8 mouse cellular contexts compared by ENCODE assay signal in the genomic region with DNA sequence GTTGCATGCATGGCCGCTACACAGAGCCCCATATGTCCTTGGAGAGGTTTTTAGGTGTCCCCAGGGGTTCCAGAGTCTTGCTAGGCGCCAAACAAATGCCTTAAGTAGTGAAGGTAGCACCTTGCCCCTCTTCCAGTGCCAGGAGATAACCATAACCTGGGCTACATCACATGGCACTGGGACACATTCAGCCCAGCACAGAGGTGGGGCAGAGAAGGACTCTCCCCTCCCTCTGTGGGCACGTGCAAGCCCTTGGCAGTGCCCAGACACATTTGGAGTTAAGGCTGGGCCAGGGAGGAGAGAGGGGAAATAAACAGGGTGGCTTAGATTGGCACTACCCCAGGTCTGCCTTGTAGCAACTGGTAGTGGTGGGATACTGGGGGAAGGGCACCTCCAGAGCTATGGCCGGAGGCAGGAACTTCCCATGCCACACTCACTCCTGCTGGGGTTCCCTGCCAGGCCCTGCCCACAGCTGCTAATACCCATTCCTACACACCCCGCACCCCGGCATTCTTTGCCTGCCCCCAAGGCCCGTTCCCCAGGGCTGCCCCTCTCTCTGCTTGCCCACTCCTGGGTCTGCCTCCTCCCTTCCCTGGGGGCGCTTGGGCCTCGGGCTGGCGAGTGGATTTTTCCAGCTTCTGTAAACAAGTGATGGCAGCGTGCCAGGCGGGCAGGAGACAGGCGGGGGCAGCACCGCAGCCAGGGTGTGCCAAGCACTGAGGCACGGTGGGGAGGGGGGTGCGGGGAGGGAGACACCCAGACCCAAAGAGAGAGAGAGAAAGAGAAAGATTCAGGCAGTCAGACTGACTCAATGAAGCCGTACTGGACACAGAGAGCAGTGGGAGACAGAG. TPM values are rescaled to one million over a fixed set of nuclear protein-coding genes. Genes with fewer than 3 reads are reported as not detected.
DNase-seq lines count a peak whose midpoint lies in the region; ATAC-seq and TF ChIP-seq lines count a peak whose summit lies in the region.

No protein-coding gene starts in this region.

- H3K27ac ChIP-seq in neural tube, embryonic 11.5 days (ENCODE audit: low read depth, low read length): peak overlapping the region; percentile 77
- H3K27ac ChIP-seq in embryonic facial prominence, embryonic 10.5 days (replicated peaks): peak overlapping the region; percentile 79
- H3K27ac ChIP-seq in limb, embryonic 14.5 days (replicated peaks; ENCODE audit: low read depth, low read length): peak overlapping the region; percentile 65
- peak overlapping the region; percentile 94 for H3K27ac ChIP-seq in midbrain, embryonic 15.5 days

- H3K9ac ChIP-seq in neural tube, embryonic 11.5 days (ENCODE audit: low read length): 0 out of 2 replicates have a peak overlapping the region, but pooled peaks have one; percentile 7
- H3K9ac ChIP-seq in limb, embryonic 14.5 days (ENCODE audit: low read depth, low read length, severe bottlenecking): peak overlapping the region; percentile 34; the same call in 1 of the 2 replicates
- peak overlapping the region; percentile 46 for H3K9ac ChIP-seq in midbrain, embryonic 15.5 days

- H3K36me3 ChIP-seq in neural tube, embryonic 11.5 days (ENCODE audit: control insufficient read depth, insufficient read depth, low read length): no peaks in the 10 kb centered on the region
- peaks cover 13% of the 10 kb centered on the region for H3K36me3 ChIP-seq in embryonic facial prominence, embryonic 10.5 days (replicated peaks)
- peaks cover 23% of the 10 kb centered on the region for H3K36me3 ChIP-seq in limb, embryonic 14.5 days (ENCODE audit: control insufficient read depth, insufficient read depth, low read length)
- peaks cover 11% of the 10 kb centered on the region for H3K36me3 ChIP-seq in midbrain, embryonic 15.5 days (replicated peaks)

- no peaks in the 10 kb centered on the region for H3K9me3 ChIP-seq in neural tube, embryonic 11.5 days (ENCODE audit: control insufficient read depth, low read length)
- H3K9me3 ChIP-seq in embryonic facial prominence, embryonic 10.5 days: no peaks in the 10 kb centered on the region
- no peaks in the 10 kb centered on the region for H3K9me3 ChIP-seq in limb, embryonic 14.5 days (ENCODE audit: control insufficient read depth, low read length)
- no peaks in the 10 kb centered on the region for H3K9me3 ChIP-seq in midbrain, embryonic 15.5 days

- no peak for DNase-seq in neural tube, embryonic 11.5 days (ENCODE audit: low spot score)
- DNase-seq in neural tube, embryonic 10.5 days (ENCODE audit: extremely low spot score, low spot score): no peak
- no peak for DNase-seq in embryonic facial prominence, embryonic 10.5 days (ENCODE audit: low spot score)
- peak; percentile 48 for DNase-seq in heart, adult 8-10 months (ENCODE audit: low spot score)
- DNase-seq in kidney, adult 8-10 months: peak; percentile 74 to 83
- DNase-seq in limb, embryonic 14.5 days (ENCODE audit: low spot score): no peak
- no peak for DNase-seq in thymus, adult 18-20 months

- WGBS in neural tube, embryonic 11.5 days: 47% methylated on average over 17 of the region's 17 CpGs
- WGBS in embryonic facial prominence, embryonic 10.5 days: 39% methylated on average over 17 of the region's 17 CpGs
- WGBS in limb, embryonic 14.5 days: 35% methylated on average over 17 of the region's 17 CpGs
- WGBS in midbrain, embryonic 15.5 days: 15% methylated on average over 17 of the region's 17 CpGs

- peak; percentile 29; the same call in 1 of the 2 replicates for ATAC-seq in neural tube, embryonic 11.5 days (ENCODE audit: insufficient read depth, low FRiP score, low TSS enrichment)
- no peak for ATAC-seq in limb, embryonic 14.5 days (ENCODE audit: low FRiP score, low read depth)
- ATAC-seq in midbrain, embryonic 15.5 days (replicated peaks): peak; percentile 44

- H3K4me2 ChIP-seq in neural tube, embryonic 11.5 days (ENCODE audit: low read depth): no peak overlapping the region
- H3K4me2 ChIP-seq in limb, embryonic 14.5 days (replicated peaks; ENCODE audit: low read depth, low read length, severe bottlenecking): peak overlapping the region; percentile 43
- peak overlapping the region; percentile 67 for H3K4me2 ChIP-seq in midbrain, embryonic 15.5 days

- no peak overlapping the region for H3K4me3 ChIP-seq in neural tube, embryonic 11.5 days (ENCODE audit: low read depth, low read length)
- H3K4me3 ChIP-seq in embryonic facial prominence, embryonic 10.5 days: peak overlapping the region; percentile 21; the same call in 1 of the 2 replicates
- peak overlapping the region; percentile 11; the same call in 1 of the 2 replicates for H3K4me3 ChIP-seq in limb, embryonic 14.5 days (replicated peaks; ENCODE audit: low read length)
- peak overlapping the region; percentile 24 for H3K4me3 ChIP-seq in midbrain, embryonic 15.5 days

- TF ChIP-seq POLR2A in limb, embryonic 14.5 days (IDR thresholded peaks at IDR 0.05; ENCODE audit: borderline replicate concordance, extremely low read depth, insufficient read depth, insufficient read length): no peak

- peaks cover 53% of the 10 kb centered on the region for H3K4me1 ChIP-seq in neural tube, embryonic 11.5 days (ENCODE audit: control insufficient read depth, insufficient read depth, low read length)
- H3K4me1 ChIP-seq in embryonic facial prominence, embryonic 10.5 days: peaks cover 88% of the 10 kb centered on the region
- peaks cover 81% of the 10 kb centered on the region for H3K4me1 ChIP-seq in limb, embryonic 14.5 days (ENCODE audit: control insufficient read depth, insufficient read depth, low read length)
- H3K4me1 ChIP-seq in midbrain, embryonic 15.5 days: peaks cover 95% of the 10 kb centered on the region

- H3K27me3 ChIP-seq in neural tube, embryonic 11.5 days (ENCODE audit: control insufficient read depth, insufficient read depth, low read length): no peaks in the 10 kb centered on the region
- H3K27me3 ChIP-seq in embryonic facial prominence, embryonic 10.5 days (replicated peaks; ENCODE audit: low read depth, poor library complexity, severe bottlenecking): peaks cover 5% of the 10 kb centered on the region; the same call in 1 of the 2 replicates
- H3K27me3 ChIP-seq in limb, embryonic 14.5 days (ENCODE audit: control insufficient read depth, insufficient read depth, low read length): no peaks in the 10 kb centered on the region
- H3K27me3 ChIP-seq in midbrain, embryonic 15.5 days (replicated peaks): no peaks in the 10 kb centered on the region

RNA-seq across cellular contexts. Expression of a gene that starts 10.1 kb away (rescaled TPM):
- 32.0 and 34.7 TPM in 2 replicates for polyA plus RNA-seq in neural tube, embryonic 11.5 days (2014; fragmentation: Nextera tagmentation; extraction: Ambion mirVana)
- polyA plus RNA-seq in embryonic facial prominence, embryonic 10.5 days (2016; fragmentation: Nextera tagmentation; extraction: Ambion mirVana): 8.8 and 9.1 TPM in 2 replicates
- 10 to 100 TPM; 92.5 to 98.4 (median 95.1) TPM for total RNA-seq in heart, adult 8-10 months (2022)
- 149 and 157 TPM in 2 replicates for polyA plus RNA-seq in limb, embryonic 14.5 days (2012; rRNA removed)
- 55.9 and 63.2 TPM in 2 replicates for polyA plus RNA-seq in limb, embryonic 14.5 days (2014; fragmentation: Nextera tagmentation; extraction: Ambion mirVana)
- polyA plus RNA-seq in midbrain, embryonic 15.5 days (2015; fragmentation: Nextera tagmentation; extraction: Ambion mirVana): 151 and 158 TPM in 2 replicates

RNA-seq across cellular contexts. Expression of a gene that starts 21.3 kb away (rescaled TPM):
- polyA plus RNA-seq in neural tube, embryonic 11.5 days (2014; fragmentation: Nextera tagmentation; extraction: Ambion mirVana): 67.6 and 74.5 TPM in 2 replicates
- 73.9 and 78.1 TPM in 2 replicates for polyA plus RNA-seq in embryonic facial prominence, embryonic 10.5 days (2016; fragmentation: Nextera tagmentation; extraction: Ambion mirVana)
- total RNA-seq in heart, adult 8-10 months (2022): 10 to 100 TPM; 44.4 to 49.9 (median 46.8) TPM
- polyA plus RNA-seq in limb, embryonic 14.5 days (2012; rRNA removed): 83.4 and 104 TPM in 2 replicates
- polyA plus RNA-seq in limb, embryonic 14.5 days (2014; fragmentation: Nextera tagmentation; extraction: Ambion mirVana): 43.9 and 48.3 TPM in 2 replicates
- 82.9 and 84.8 TPM in 2 replicates for polyA plus RNA-seq in midbrain, embryonic 15.5 days (2015; fragmentation: Nextera tagmentation; extraction: Ambion mirVana)

RNA-seq across cellular contexts. Expression of a gene that starts 24.6 kb away (rescaled TPM):
- 1.5 and 1.9 TPM in 2 replicates for polyA plus RNA-seq in neural tube, embryonic 11.5 days (2014; fragmentation: Nextera tagmentation; extraction: Ambion mirVana)
- polyA plus RNA-seq in embryonic facial prominence, embryonic 10.5 days (2016; fragmentation: Nextera tagmentation; extraction: Ambion mirVana): 1.1 and 1.8 TPM in 2 replicates
- total RNA-seq in heart, adult 8-10 months (2022): 100 to 1,000 TPM in 2 of 4 experiments, 10 to 100 TPM in 2; 81.4 to 121 (median 101) TPM
- polyA plus RNA-seq in limb, embryonic 14.5 days (2012; rRNA removed): 1.8 and 2.5 TPM in 2 replicates
- polyA plus RNA-seq in limb, embryonic 14.5 days (2014; fragmentation: Nextera tagmentation; extraction: Ambion mirVana): 1.2 and 1.4 TPM in 2 replicates
- 3.4 and 3.9 TPM in 2 replicates for polyA plus RNA-seq in midbrain, embryonic 15.5 days (2015; fragmentation: Nextera tagmentation; extraction: Ambion mirVana)

RNA-seq across cellular contexts. Expression of a gene that starts 44.7 kb away (rescaled TPM):
- polyA plus RNA-seq in neural tube, embryonic 11.5 days (2014; fragmentation: Nextera tagmentation; extraction: Ambion mirVana): 24.1 and 24.2 TPM in 2 replicates
- 23.4 and 23.5 TPM in 2 replicates for polyA plus RNA-seq in embryonic facial prominence, embryonic 10.5 days (2016; fragmentation: Nextera tagmentation; extraction: Ambion mirVana)
- total RNA-seq in heart, adult 8-10 months (2022): 10 to 100 TPM; 72.1 to 84.3 (median 78.7) TPM
- polyA plus RNA-seq in limb, embryonic 14.5 days (2012; rRNA removed): 76.9 and 81.1 TPM in 2 replicates
- 19.8 and 23.5 TPM in 2 replicates for polyA plus RNA-seq in limb, embryonic 14.5 days (2014; fragmentation: Nextera tagmentation; extraction: Ambion mirVana)
- 33.2 and 33.6 TPM in 2 replicates for polyA plus RNA-seq in midbrain, embryonic 15.5 days (2015; fragmentation: Nextera tagmentation; extraction: Ambion mirVana)

RNA-seq across cellular contexts. Expression of a gene that starts 49.5 kb away (rescaled TPM):
- not detected in 2 replicates for polyA plus RNA-seq in neural tube, embryonic 11.5 days (2014; fragmentation: Nextera tagmentation; extraction: Ambion mirVana)
- not detected in 2 replicates for polyA plus RNA-seq in embryonic facial prominence, embryonic 10.5 days (2016; fragmentation: Nextera tagmentation; extraction: Ambion mirVana)
- not detected for total RNA-seq in heart, adult 8-10 months (2022)
- 0.11 TPM in 1 of 2 replicates, not detected in the other for polyA plus RNA-seq in limb, embryonic 14.5 days (2012; rRNA removed)
- not detected in 2 replicates for polyA plus RNA-seq in limb, embryonic 14.5 days (2014; fragmentation: Nextera tagmentation; extraction: Ambion mirVana)
- polyA plus RNA-seq in midbrain, embryonic 15.5 days (2015; fragmentation: Nextera tagmentation; extraction: Ambion mirVana): not detected in 2 replicates

Comparison
In these comparisons a context has a peak if more than half of its experiments do, and no peak if none do; other contexts are left out.
1. DNase-seq: peak in heart, adult 8-10 months (single experiment) and kidney, adult 8-10 months (2 of 2); none in neural tube, embryonic 11.5 days (single experiment), neural tube, embryonic 10.5 days (single experiment), embryonic facial prominence, embryonic 10.5 days (single experiment), limb, embryonic 14.5 days (single experiment) and thymus, adult 18-20 months (0 of 2).
2. Peak in every context shown above with its lines, with median percentiles within 50 percentile points of each other: H3K27ac ChIP-seq and H3K9ac ChIP-seq.